Mouse (Mus musculus) embryonic facial prominence, embryonic 14.5 days (tissue): ENCODE measurements around the gene Ankrd1. TPM values are rescaled to one million over a fixed set of nuclear protein-coding genes. Genes with fewer than 3 reads are reported as not detected.
A peak's percentile ranks its signal among the peaks of the same experiment; 100 is the strongest.

Experiments used
- ATAC-seq: fragments of 200-750 bp; cut with Nextera tagmentation; 2 replicates; pipeline ENCODE4 v1.8.0; 2017; ENCODE audit warnings: low read depth, moderate number of reproducible peaks, moderate TSS enrichment
- DNase-seq: peaks from one replicate; pipeline ENCODE4 v3.0.0-alpha.2; 2015; ENCODE audit warnings: low spot score
- H3K27ac ChIP-seq: fragments of 300-500 bp; sonication (generic); replicated peaks from 2 replicates; pipeline ENCODE4 v1.5.1; 2014; ENCODE audit warnings: low read depth, mild to moderate bottlenecking, low read length, moderate library complexity
- H3K27me3 ChIP-seq: fragments of 300-500 bp; sonication (generic); replicated peaks from 2 replicates; pipeline ENCODE4 v1.6.1; 2014; ENCODE audit warnings: low read length; ENCODE audit not compliant: control insufficient read depth, insufficient read depth
- H3K36me3 ChIP-seq: fragments of 300-500 bp; sonication (generic); 2 replicates; pipeline ENCODE4 v1.6.1; 2014; ENCODE audit warnings: low read length, mixed read lengths; ENCODE audit not compliant: control insufficient read depth, insufficient read depth
- H3K4me1 ChIP-seq: fragments of 300-500 bp; sonication (generic); 2 replicates; pipeline ENCODE4 v1.6.1; 2014; ENCODE audit warnings: antibody characterized with exemption, low read length; ENCODE audit not compliant: control insufficient read depth, insufficient read depth
- H3K4me2 ChIP-seq: fragments of 300-500 bp; sonication (generic); 2 replicates; pipeline ENCODE4 v1.6.1; 2014; ENCODE audit warnings: low read depth, mild to moderate bottlenecking, low read length, moderate library complexity, mixed read lengths
- H3K4me3 ChIP-seq: fragments of 300-500 bp; sonication (generic); 2 replicates; pipeline ENCODE4 v1.5.1; 2014; ENCODE audit warnings: low read depth, mild to moderate bottlenecking, low read length
- H3K9ac ChIP-seq: fragments of 300-500 bp; sonication (generic); 2 replicates; pipeline ENCODE4 v1.6.1; 2014; ENCODE audit warnings: low read depth, mild to moderate bottlenecking, low read length, moderate library complexity, mixed read lengths
- H3K9me3 ChIP-seq: fragments of 300-500 bp; sonication (generic); 2 replicates; pipeline ENCODE4 v1.6.1; 2016; ENCODE audit warnings: low read length; ENCODE audit not compliant: control insufficient read depth
- WGBS: fragments of 180-500 bp; shearing (Covaris S2); extraction: QIAGEN DNeasy Blood & Tissue Kit; methylation state at CpG from one replicate; pipeline ENCODE4 v1.1.7; 2014; 5-methylcytosine and 5-hydroxymethylcytosine counted together
- polyA plus RNA-seq: library from polyadenylated mRNA; unstranded; fragments of >200 nt; fragmentation: Nextera tagmentation; extraction: Ambion mirVana; gene quantifications from 2 replicates; pipeline ENCODE4 v1.2.1, GENCODE M21; 2014

The Ankrd1 gene
- polyA plus RNA-seq, 1 experiment from 2014 or later: 8.4 TPM

- no peak for ATAC-seq
- no peak for DNase-seq
- H3K36me3 ChIP-seq: no peaks in the 10 kb centered on the region
- H3K9me3 ChIP-seq: peaks cover 9% of the 10 kb centered on the region
- H3K4me3 ChIP-seq: no peak overlapping the region
- H3K27me3 ChIP-seq: no peaks in the 10 kb centered on the region
- no peak overlapping the region for H3K27ac ChIP-seq
- no peak overlapping the region for H3K9ac ChIP-seq
- H3K4me2 ChIP-seq: no peak overlapping the region
- 87% methylated on average over 8 of the region's 8 CpGs for WGBS
- no peaks in the 10 kb centered on the region for H3K4me1 ChIP-seq
Measured at GRCm38 (mm10) chr19:36119219-36119618, 680 bp downstream of the Ankrd1 start.

- H3K4me3 ChIP-seq: no peak overlapping the region
- DNase-seq (no peak), ATAC-seq (no peak)
- 53% methylated on average over 4 of the region's 4 CpGs for WGBS
- H3K27ac ChIP-seq: no peak overlapping the region
- H3K9ac ChIP-seq: no peak overlapping the region
- no peaks in the 10 kb centered on the region for H3K4me1 ChIP-seq
- H3K27me3 ChIP-seq: no peaks in the 10 kb centered on the region
- no peaks in the 10 kb centered on the region for H3K36me3 ChIP-seq
- peak overlapping the region; percentile 24; the same call in 1 of the 2 replicates for H3K4me2 ChIP-seq
- no peaks in the 10 kb centered on the region for H3K9me3 ChIP-seq
Measured at GRCm38 (mm10) chr19:36116185-36116584, 3.7 kb downstream of the Ankrd1 start.

GRCm38 (mm10) chr19:36112007-36112406, 7.9 kb downstream of the Ankrd1 start:
- H3K36me3 ChIP-seq: no peaks in the 10 kb centered on the region
- ATAC-seq (no peak), DNase-seq (no peak)
- no peak overlapping the region for H3K27ac ChIP-seq
- no peaks in the 10 kb centered on the region for H3K27me3 ChIP-seq
- no peak overlapping the region for H3K9ac ChIP-seq
- no peaks in the 10 kb centered on the region for H3K4me1 ChIP-seq
- 56% methylated on average over 17 of the region's 17 CpGs for whole genome bisulfite sequencing
- no peaks in the 10 kb centered on the region for H3K9me3 ChIP-seq
- no peak overlapping the region for H3K4me3 ChIP-seq
- 0 out of 2 replicates have a peak overlapping the region, but pooled peaks have one; percentile 5 for H3K4me2 ChIP-seq

- Histone ChIP-seq H3K27me3 (no peaks in the 10 kb centered on the region), H3K4me1 (no peaks in the 10 kb centered on the region), H3K9ac (no peak overlapping the region), H3K4me2 (0 out of 2 replicates have a peak overlapping the region, but pooled peaks have one; percentile 5), H3K36me3 (no peaks in the 10 kb centered on the region), H3K27ac (no peak overlapping the region), H3K9me3 (no peaks in the 10 kb centered on the region), H3K4me3 (no peak overlapping the region)
- ATAC-seq (no peak), DNase-seq (peak; percentile 41)
- WGBS: 28% methylated on average over 7 of the region's 7 CpGs
Measured at GRCm38 (mm10) chr19:36111054-36111895, 8.6 kb downstream of the Ankrd1 start.

GRCm38 (mm10) chr19:36110465-36110864, 9.4 kb downstream of the Ankrd1 start:
- DNase-seq: no peak
- no peaks in the 10 kb centered on the region for H3K36me3 ChIP-seq
- no peaks in the 10 kb centered on the region for H3K9me3 ChIP-seq
- no peak overlapping the region for H3K27ac ChIP-seq
- no peak for ATAC-seq
- no peak overlapping the region for H3K4me3 ChIP-seq
- H3K27me3 ChIP-seq: no peaks in the 10 kb centered on the region
- H3K4me2 ChIP-seq: no peak overlapping the region
- WGBS: 38% methylated on average over 7 of the region's 7 CpGs
- H3K4me1 ChIP-seq: no peaks in the 10 kb centered on the region
- no peak overlapping the region for H3K9ac ChIP-seq

- H3K27ac ChIP-seq: no peak overlapping the region
- no peaks in the 10 kb centered on the region for H3K27me3 ChIP-seq
- ATAC-seq (no peak), DNase-seq (no peak)
- H3K4me1 ChIP-seq: no peaks in the 10 kb centered on the region
- no peaks in the 10 kb centered on the region for H3K9me3 ChIP-seq
- no peak overlapping the region for H3K9ac ChIP-seq
- H3K4me3 ChIP-seq: no peak overlapping the region
- no peaks in the 10 kb centered on the region for H3K36me3 ChIP-seq
- WGBS: 83% methylated on average over 24 of the region's 26 CpGs
- no peak overlapping the region for H3K4me2 ChIP-seq
Measured at GRCm38 (mm10) chr19:36109318-36109944, 10.5 kb downstream of the Ankrd1 start.

- 82% methylated on average over 5 of the region's 5 CpGs for WGBS
- no peak for DNase-seq
- peaks cover 37% of the 10 kb centered on the region for H3K36me3 ChIP-seq
Measured at GRCm38 (mm10) chr19:36103909-36104308, 16.0 kb downstream of the Ankrd1 start.

GRCm38 (mm10) chr19:36098916-36099315, 21.0 kb downstream of the Ankrd1 start:
- Histone ChIP-seq H3K36me3 (peaks cover 73% of the 10 kb centered on the region), H3K9ac (no peak overlapping the region), H3K4me1 (no peaks in the 10 kb centered on the region), H3K4me2 (no peak overlapping the region), H3K27me3 (no peaks in the 10 kb centered on the region), H3K9me3 (no peaks in the 10 kb centered on the region), H3K4me3 (no peak overlapping the region), H3K27ac (no peak overlapping the region)
- ATAC-seq (no peak), DNase-seq (no peak)
- 79% methylated on average over 7 of the region's 7 CpGs for WGBS

More at GRCm38 (mm10) chr19:36103909-36104308, 16.0 kb downstream of the Ankrd1 start:
- Histone ChIP-seq H3K27me3 (no peaks in the 10 kb centered on the region), H3K4me3 (no peak overlapping the region), H3K27ac (no peak overlapping the region), H3K9ac (no peak overlapping the region), H3K4me2 (no peak overlapping the region), H3K4me1 (no peaks in the 10 kb centered on the region), H3K9me3 (no peaks in the 10 kb centered on the region)
- no peak for ATAC-seq
